Mouse (Mus musculus) ES-E14 (cell line): ENCODE measurements around the gene Foxc1. TPM values are rescaled to one million over a fixed set of nuclear protein-coding genes. Genes with fewer than 3 reads are reported as not detected.
A peak's percentile ranks its signal among the peaks of the same experiment; 100 is the strongest.

Source experiments
- DNase-seq: peaks from one replicate; pipeline ENCODE4 v3.0.0-alpha.2; 2013; ENCODE audit warnings: low read depth, low spot score
- H3K27ac ChIP-seq: 2 replicates; pipeline ENCODE4 v1.5.1; 2012; ENCODE audit warnings: low read depth, mild to moderate bottlenecking, low read length, moderate library complexity, mixed read lengths; ENCODE audit not compliant: poor library complexity, insufficient read depth, severe bottlenecking
- H3K36me3 ChIP-seq: 2 replicates; pipeline ENCODE4 v1.6.1; 2012; ENCODE audit warnings: mild to moderate bottlenecking, low read length, moderate library complexity, mixed read lengths; ENCODE audit not compliant: control insufficient read depth, poor library complexity, insufficient read depth, severe bottlenecking
- H3K4me1 ChIP-seq, 2 experiments: fragments of 150-350 bp in 1 of 2; sonication (generic) in 1 of 2; 2 replicates each; pipeline ENCODE4 v1.6.1; 2012; ENCODE audit warnings: low read length in 2 of 2, mild to moderate bottlenecking in 1 of 2, mixed read lengths in 1 of 2; ENCODE audit not compliant: control insufficient read depth in 2 of 2, insufficient read depth in 2 of 2, poor library complexity in 1 of 2
- H3K4me3 ChIP-seq, 2 experiments: fragments of 150-350 bp in 1 of 2; sonication (generic) in 1 of 2; 2 replicates each; pipeline ENCODE4 v1.5.1; 2012; ENCODE audit warnings: low read length in 2 of 2, low read depth in 1 of 2, mild to moderate bottlenecking in 1 of 2, mixed read lengths in 1 of 2; ENCODE audit not compliant: insufficient read depth in 1 of 2, poor library complexity in 1 of 2, severe bottlenecking in 1 of 2
- H3K9ac ChIP-seq: 2 replicates; pipeline ENCODE4 v1.6.1; 2012; ENCODE audit warnings: low read depth, mild to moderate bottlenecking, low read length, mixed read lengths; ENCODE audit not compliant: poor library complexity, insufficient read depth, severe bottlenecking
- H3K9me3 ChIP-seq: fragments of 150-350 bp; sonication (generic); 2 replicates; pipeline ENCODE4 v1.6.1; 2012; ENCODE audit warnings: low read depth, mild to moderate bottlenecking, low read length; ENCODE audit not compliant: control insufficient read depth, insufficient read depth
- CHD2 ChIP-seq: IDR thresholded peaks from 2 replicates; pipeline ENCODE4 v1.6.1; 2014; ENCODE audit warnings: mild to moderate bottlenecking, low read depth, low read length, inconsistent platforms
- HCFC1 ChIP-seq: IDR thresholded peaks from 2 replicates; pipeline ENCODE4 v1.6.1; 2012; ENCODE audit warnings: low read length, inconsistent platforms, borderline replicate concordance; ENCODE audit not compliant: insufficient read depth
- MAFK ChIP-seq: IDR thresholded peaks from 2 replicates; pipeline ENCODE4 v1.6.1; 2014; ENCODE audit warnings: mild to moderate bottlenecking, low read depth, low read length, inconsistent platforms; ENCODE audit not compliant: insufficient read depth
- ZC3H11A ChIP-seq: IDR thresholded peaks from 2 replicates; pipeline ENCODE4 v1.6.1; 2012; ENCODE audit warnings: low read depth, mild to moderate bottlenecking, inconsistent platforms, low read length, borderline replicate concordance
- ZNF384 ChIP-seq: IDR thresholded peaks from 2 replicates; pipeline ENCODE4 v1.6.1; 2012; ENCODE audit warnings: low read depth, low read length, inconsistent platforms
- in situ Hi-C, 2 experiments: fragments of 600-800 bp; cut with MboI; formaldehyde crosslinking; loops; one replicate each; pipeline ENCODE4 v1.15.1; 2025; ENCODE audit warnings: low sequenced_read_pairs in 2 of 2, inconsistent platforms in 1 of 2; ENCODE audit not compliant: unreplicated experiment in 2 of 2
- total RNA-seq: library from RNA; depleted of rRNA; stranded (reverse); fragments of 300-350 nt; gene quantifications from 2 replicates; pipeline ENCODE4 v1.2.3, GENCODE M21; 2012

Gene Foxc1
- total RNA-seq, 1 experiment, result 1.2 TPM

DNA sequence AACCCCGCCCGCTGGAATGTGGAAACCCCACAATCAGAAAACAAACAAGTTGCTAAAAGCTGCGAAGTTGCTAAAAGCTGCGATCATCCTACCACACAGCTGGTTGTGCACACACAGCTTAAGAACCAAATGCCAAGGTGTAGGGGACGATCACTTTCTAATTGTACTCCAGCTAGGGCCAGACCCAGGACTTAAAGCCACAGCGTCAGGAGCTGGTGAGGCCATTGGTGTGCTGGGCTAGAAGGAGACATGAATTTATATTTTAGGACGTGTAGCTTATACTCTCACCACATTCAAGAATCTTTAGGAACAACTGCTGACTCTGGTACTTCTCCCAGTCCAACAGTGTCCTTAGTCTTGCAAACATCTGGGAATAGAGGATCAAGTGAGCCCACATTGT is 1.9 kb upstream of the Foxc1 start:
- Histone ChIP-seq H3K36me3 (no peaks in the 10 kb centered on the region), H3K9ac (no peak overlapping the region), H3K4me1 (peaks cover 0 to 2% of the 10 kb centered on the region in 2 experiments; a peak in 1 of 4 replicates), H3K27ac (no peak overlapping the region), H3K9me3 (no peaks in the 10 kb centered on the region), H3K4me3 (no peak overlapping the region)
- TF ChIP-seq MAFK, result no peak
- no peak for TF ChIP-seq ZNF384
- no peak for TF ChIP-seq HCFC1
- TF ChIP-seq ZC3H11A, result no peak
- TF ChIP-seq CHD2, result no peak
- no peak for DNase-seq
- in situ Hi-C loops, result loop anchor here in 1 of 2 experiments (25.0 kb wide), 1 partner anchor 408 kb away; no protein-coding TSS in a partner anchor

DNA sequence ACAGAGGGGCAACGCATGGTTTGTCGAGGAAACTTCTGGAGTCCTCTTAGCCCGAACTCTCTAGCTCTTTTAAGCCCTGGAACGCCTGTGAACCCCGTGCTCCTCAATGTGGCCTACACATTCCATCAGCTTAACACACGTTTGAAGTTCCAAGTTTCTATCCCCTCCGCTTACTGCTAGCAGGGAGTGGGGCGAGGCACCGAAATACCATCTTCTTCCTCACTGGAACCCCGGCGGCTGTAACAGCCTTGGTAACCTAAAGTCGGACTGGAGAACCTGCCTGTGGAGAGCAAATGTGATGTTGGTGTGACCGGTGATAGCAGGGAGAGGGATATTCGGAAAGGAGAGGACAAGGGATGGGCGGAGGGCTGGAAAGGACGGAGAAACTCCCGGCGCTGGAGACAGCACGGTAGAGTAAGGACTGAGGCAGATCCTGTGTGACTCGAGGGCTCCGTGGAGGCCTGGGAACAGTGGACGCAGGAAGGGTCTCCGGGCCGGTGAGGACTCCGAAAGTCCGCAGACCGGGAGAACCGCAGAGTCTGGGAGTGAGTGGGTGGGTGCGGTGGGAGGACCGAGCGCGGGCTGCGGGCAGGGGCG is 504 bp upstream of the Foxc1 start:
- Histone ChIP-seq H3K9ac (no peak overlapping the region), H3K36me3 (no peaks in the 10 kb centered on the region), H3K4me3 (peak overlapping the region; percentile 41 to 60), H3K4me1 (no peaks in the 10 kb centered on the region; a peak in 1 of 4 replicates), H3K9me3 (no peaks in the 10 kb centered on the region), H3K27ac (no peak overlapping the region)
- no peak for TF ChIP-seq CHD2
- no peak for TF ChIP-seq MAFK
- TF ChIP-seq HCFC1, result no peak
- TF ChIP-seq ZNF384, result no peak
- TF ChIP-seq ZC3H11A, result no peak
- no peak for DNase-seq
- in situ Hi-C loops, result loop anchor here (5.0 to 25.0 kb wide), 2 partner anchors 179 to 406 kb away; partner anchors contain the start of gene Foxf2 (in 2 of the 2)

DNA sequence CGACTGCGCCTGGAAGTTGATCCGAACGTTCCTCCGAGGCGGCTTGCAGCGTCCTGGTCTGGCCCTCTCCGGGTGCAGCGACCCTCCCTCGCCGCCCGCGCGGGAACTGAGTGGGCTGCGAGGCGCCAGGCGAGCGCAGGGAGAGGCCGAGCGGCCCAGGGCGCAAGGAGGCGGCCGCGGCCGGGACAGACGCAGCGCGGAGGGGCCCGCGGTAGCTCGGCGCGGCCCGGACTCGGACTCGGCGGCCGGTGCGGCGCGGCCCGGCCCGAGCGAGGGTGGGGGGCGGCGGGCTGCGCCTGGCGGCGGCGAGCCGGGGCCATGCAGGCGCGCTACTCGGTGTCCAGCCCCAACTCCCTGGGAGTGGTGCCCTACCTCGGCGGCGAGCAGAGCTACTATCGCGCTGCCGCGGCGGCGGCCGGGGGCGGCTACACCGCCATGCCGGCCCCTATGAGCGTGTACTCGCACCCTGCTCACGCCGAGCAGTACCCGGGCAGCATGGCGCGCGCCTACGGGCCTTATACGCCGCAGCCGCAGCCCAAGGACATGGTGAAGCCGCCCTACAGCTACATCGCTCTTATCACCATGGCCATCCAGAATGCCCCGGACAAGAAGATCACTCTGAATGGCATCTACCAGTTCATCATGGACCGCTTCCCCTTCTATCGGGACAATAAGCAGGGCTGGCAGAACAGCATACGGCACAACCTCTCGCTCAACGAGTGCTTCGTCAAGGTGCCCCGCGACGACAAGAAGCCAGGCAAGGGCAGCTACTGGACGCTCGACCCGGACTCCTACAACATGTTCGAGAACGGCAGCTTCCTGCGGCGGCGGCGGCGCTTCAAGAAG is 680 bp downstream of the Foxc1 start:
- Histone ChIP-seq H3K4me3 (peak overlapping the region; percentile 60 to 68), H3K9ac (peak overlapping the region; percentile 44; the same call in 1 of the 2 replicates), H3K4me1 (no peaks in the 10 kb centered on the region; a peak in 1 of 4 replicates), H3K27ac (no peak overlapping the region), H3K36me3 (no peaks in the 10 kb centered on the region), H3K9me3 (no peaks in the 10 kb centered on the region)
- TF ChIP-seq ZC3H11A, result no peak
- no peak for TF ChIP-seq ZNF384
- TF ChIP-seq CHD2, result no peak
- no peak for TF ChIP-seq MAFK
- no peak for TF ChIP-seq HCFC1
- in situ Hi-C loops, result loop anchor here (5.0 to 25.0 kb wide), 2 partner anchors 180 to 405 kb away; partner anchors contain the start of gene Foxf2 (in 2 of the 2)
- DNase-seq, result no peak

DNA sequence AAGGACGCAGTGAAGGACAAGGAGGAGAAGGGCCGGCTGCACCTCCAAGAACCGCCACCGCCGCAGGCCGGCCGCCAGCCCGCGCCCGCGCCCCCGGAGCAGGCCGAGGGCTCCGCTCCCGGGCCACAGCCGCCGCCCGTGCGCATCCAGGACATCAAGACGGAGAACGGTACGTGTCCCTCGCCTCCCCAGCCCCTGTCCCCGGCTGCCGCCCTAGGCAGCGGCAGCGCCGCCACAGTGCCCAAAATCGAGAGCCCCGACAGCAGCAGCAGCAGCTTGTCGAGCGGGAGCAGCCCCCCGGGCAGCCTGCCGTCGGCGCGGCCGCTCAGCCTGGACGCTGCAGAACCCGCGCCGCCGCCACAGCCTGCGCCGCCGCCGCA is 1.3 kb downstream of the Foxc1 start:
- no peaks in the 10 kb centered on the region; a peak in 1 of 4 replicates for H3K4me1 ChIP-seq

More for the DNA sequence above, 1.3 kb downstream of the Foxc1 start:
- Histone ChIP-seq H3K36me3 (no peaks in the 10 kb centered on the region), H3K4me3 (peak overlapping the region; percentile 44 to 60; a peak in 3 of 4 replicates), H3K9me3 (no peaks in the 10 kb centered on the region), H3K27ac (no peak overlapping the region), H3K9ac (no peak overlapping the region)
- in situ Hi-C loops, result loop anchor here (5.0 to 25.0 kb wide), 2 partner anchors 180 to 405 kb away; partner anchors contain the start of gene Foxf2 (in 2 of the 2)
- no peak for TF ChIP-seq MAFK
- TF ChIP-seq ZC3H11A, result no peak
- no peak for TF ChIP-seq ZNF384
- no peak for TF ChIP-seq HCFC1
- TF ChIP-seq CHD2, result no peak
- DNase-seq, result no peak
